Mouse (Mus musculus): ENCODE data around the gene Xpo1. TPM values are rescaled to one million over a fixed set of nuclear protein-coding genes. Genes with fewer than 3 reads are reported as not detected.
"Not testable (repeated sequence)": the region's sequence is repeated elsewhere in the genome, so short reads cannot be mapped to it uniquely, and the experiment has no call there.

Gene Xpo1
- total RNA-seq (2021): 10 to 100 TPM; 55.2 to 62.9 TPM
- long read RNA-seq, experiment 1, full-length matches to known transcripts: 33 of 41 reads
- long read RNA-seq, experiment 1, partial matches to known transcripts: 4 of 41 reads
- long read RNA-seq, experiment 1, other reads (novel, unspliced or antisense): 4 of 41 reads
- long read RNA-seq, experiment 2, full-length matches to known transcripts: 66 of 78 reads
- long read RNA-seq, experiment 2, partial matches to known transcripts: 7 of 78 reads
- long read RNA-seq, experiment 2, other reads (novel, unspliced or antisense): 5 of 78 reads

- peak; percentile 98 to 99 for DNase-seq (ENCODE audit: low spot score in 2 of 2)
Observed at GRCm38 (mm10) chr11:23255427-23256193, at the start of gene Xpo1. Gene Xpo1, plus strand, starts transcription at chr11:23256041.

- no peak for DNase-seq (ENCODE audit: low spot score in 2 of 2)
Observed at GRCm38 (mm10) chr11:23209717-23210116, 46.1 kb upstream of the Xpo1 start.

- DNase-seq (ENCODE audit: low spot score in 2 of 2): peak; percentile 14 to 39
Observed at GRCm38 (mm10) chr11:23210590-23211510, 45.0 kb upstream of the Xpo1 start.

- DNase-seq (ENCODE audit: low spot score in 2 of 2): no peak
Observed at GRCm38 (mm10) chr11:23217430-23217829, 38.4 kb upstream of the Xpo1 start.

- DNase-seq (ENCODE audit: low spot score in 2 of 2): no peak
Observed at GRCm38 (mm10) chr11:23236015-23236414, 19.8 kb upstream of the Xpo1 start.

- no peak for DNase-seq (ENCODE audit: low spot score in 2 of 2)
Observed at GRCm38 (mm10) chr11:23253931-23254330, 1.9 kb upstream of the Xpo1 start.

GRCm38 (mm10) chr11:23254548-23254947 lies 1.3 kb upstream of the Xpo1 start:
- no peak for DNase-seq (ENCODE audit: low spot score in 2 of 2)

- no peak for DNase-seq (ENCODE audit: low spot score in 2 of 2)
Observed at GRCm38 (mm10) chr11:23255053-23255426, 801 bp upstream of the Xpo1 start.

GRCm38 (mm10) chr11:23256194-23256802 lies 457 bp downstream of the Xpo1 start:
- no peak for DNase-seq (ENCODE audit: low spot score in 2 of 2)

GRCm38 (mm10) chr11:23256803-23257704 lies 1.2 kb downstream of the Xpo1 start:
- DNase-seq (ENCODE audit: low spot score in 2 of 2): peak; percentile 62 to 65

GRCm38 (mm10) chr11:23259073-23259472 lies 3.2 kb downstream of the Xpo1 start:
- no peak for DNase-seq (ENCODE audit: low spot score in 2 of 2)

- DNase-seq (ENCODE audit: low spot score in 2 of 2): no peak
Observed at GRCm38 (mm10) chr11:23259481-23259880, 3.6 kb downstream of the Xpo1 start.

- DNase-seq (ENCODE audit: low spot score in 2 of 2): no peak
Observed at GRCm38 (mm10) chr11:23260186-23260585, 4.3 kb downstream of the Xpo1 start.

GRCm38 (mm10) chr11:23261490-23261889 lies 5.6 kb downstream of the Xpo1 start:
- no peak for DNase-seq (ENCODE audit: low spot score in 2 of 2)

- no peak for DNase-seq (ENCODE audit: low spot score in 2 of 2)
Observed at GRCm38 (mm10) chr11:23264949-23265348, 9.1 kb downstream of the Xpo1 start.

GRCm38 (mm10) chr11:23271770-23272724 lies 16.2 kb downstream of the Xpo1 start:
- DNase-seq (ENCODE audit: low spot score in 2 of 2): no peak

- DNase-seq (ENCODE audit: low spot score in 2 of 2): no peak
Observed at GRCm38 (mm10) chr11:23275780-23276179, 19.9 kb downstream of the Xpo1 start.

- no peak for DNase-seq (ENCODE audit: low spot score in 2 of 2)
Observed at GRCm38 (mm10) chr11:23284469-23284868, 28.6 kb downstream of the Xpo1 start.

- not testable (repeated sequence) for DNase-seq (ENCODE audit: low spot score in 2 of 2)
Observed at GRCm38 (mm10) chr11:23288866-23289265, 33.0 kb downstream of the Xpo1 start.

All from adrenal gland, adult 18-20 months (tissue).